Mouse (Mus musculus) midbrain, embryonic 10.5 days (tissue): ENCODE measurements around the gene Supt6. TPM values are rescaled to one million over a fixed set of nuclear protein-coding genes. Genes with fewer than 3 reads are reported as not detected.

ENCODE experiments used
- DNase-seq: peaks from one replicate; pipeline ENCODE4 v3.0.0-alpha.2; 2017; ENCODE audit warnings: low spot score
- H3K27ac ChIP-seq: fragments of 300-500 bp; sonication (generic); replicated peaks from 2 replicates; pipeline ENCODE4 v1.5.1; 2016; ENCODE audit warnings: mild to moderate bottlenecking
- H3K27me3 ChIP-seq: fragments of 300-500 bp; sonication (generic); 2 replicates; pipeline ENCODE4 v1.6.1; 2016; ENCODE audit warnings: low read depth, mild to moderate bottlenecking; ENCODE audit not compliant: poor library complexity, severe bottlenecking
- H3K36me3 ChIP-seq: fragments of 300-500 bp; sonication (generic); 2 replicates; pipeline ENCODE4 v1.6.1; 2016; ENCODE audit warnings: mild to moderate bottlenecking, moderate library complexity
- H3K4me1 ChIP-seq: fragments of 300-500 bp; sonication (generic); 2 replicates; pipeline ENCODE4 v1.6.1; 2016
- H3K4me3 ChIP-seq: fragments of 300-500 bp; sonication (generic); 2 replicates; pipeline ENCODE4 v1.5.1; 2016; ENCODE audit warnings: mild to moderate bottlenecking, moderate library complexity
- H3K9me3 ChIP-seq: fragments of 300-500 bp; sonication (generic); replicated peaks from 2 replicates; pipeline ENCODE4 v1.6.1; 2016; ENCODE audit warnings: mild to moderate bottlenecking
- WGBS: fragments of 180-500 bp; shearing (Covaris S2); methylation state at CpG from one replicate; pipeline ENCODE4 v1.1.7; 2016; 5-methylcytosine and 5-hydroxymethylcytosine counted together
- microRNA-seq: library from miRNA; unstranded; fragments of <30 nt; microRNA quantifications from one replicate; pipeline ENCODE4, GENCODE M21; 2017
- polyA plus RNA-seq: library from polyadenylated mRNA; unstranded; fragments of >200 nt; fragmentation: Nextera tagmentation; extraction: Ambion mirVana; gene quantifications from 2 replicates; pipeline ENCODE4 v1.2.1, GENCODE M21; 2016

Supt6 gene
- polyA plus RNA-seq, 1 experiment from 2014 or later = 31.9 TPM

DNA sequence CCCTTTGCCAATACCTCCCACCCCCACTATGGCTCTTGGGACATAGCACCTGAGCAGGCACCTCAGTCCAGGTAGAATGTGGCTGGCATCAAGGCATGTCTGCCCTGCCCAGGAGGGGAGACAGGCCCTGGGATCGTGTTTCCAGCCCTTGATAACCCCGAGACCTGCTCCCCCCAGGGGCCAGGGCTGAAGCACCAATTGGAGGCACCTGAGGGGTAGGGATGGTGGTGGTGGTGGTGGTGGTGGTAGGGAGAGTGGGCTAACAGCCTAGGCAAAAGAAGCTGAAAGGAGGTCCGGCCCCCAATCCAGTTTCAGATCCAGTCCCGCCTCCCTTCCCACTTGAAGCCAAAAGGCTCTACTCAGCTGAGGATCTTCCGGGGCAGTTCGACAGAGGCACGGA lies 86.2 kb downstream of the Supt6 start:
- H3K27me3 ChIP-seq = no peaks in the 10 kb centered on the region
- H3K4me3 ChIP-seq = no peak overlapping the region
- H3K4me1 ChIP-seq = peaks cover 36% of the 10 kb centered on the region
- no peaks in the 10 kb centered on the region for H3K9me3 ChIP-seq
- H3K27ac ChIP-seq = no peak overlapping the region
- DNase-seq = no peak
- peaks cover 91% of the 10 kb centered on the region for H3K36me3 ChIP-seq
- 81% methylated on average over 7 of the region's 7 CpGs for WGBS

GRCm38 (mm10) chr11:78159096-78159495 lies 86.7 kb downstream of the Supt6 start:
- Histone ChIP-seq H3K27me3 (no peaks in the 10 kb centered on the region), H3K9me3 (no peaks in the 10 kb centered on the region), H3K36me3 (peaks cover 96% of the 10 kb centered on the region), H3K27ac (no peak overlapping the region), H3K4me3 (0 out of 2 replicates have a peak overlapping the region, but pooled peaks have one; percentile 20), H3K4me1 (peaks cover 31% of the 10 kb centered on the region)
- WGBS = 30% methylated on average over 2 of the region's 2 CpGs
- DNase-seq = peak; percentile 79

Small RNAs within 50 kb of the gene (microRNA-seq; reads per million reads assigned to microRNA genes)
- not detected for gene Mir7653

Other genes starting within 250 kb of the Supt6 start
- gene Dhrs13, start 213.7 kb downstream of the Supt6 start, polyA plus RNA-seq = 16.7 and 17.7 TPM in 2 replicates
- 75.7 and 76.4 TPM in 2 replicates for gene Flot2, start 208.1 kb downstream of the Supt6 start, polyA plus RNA-seq
- gene Eral1, start 165.6 kb downstream of the Supt6 start, polyA plus RNA-seq = 39.3 and 39.7 TPM in 2 replicates
- 27.6 and 32.8 TPM in 2 replicates for gene Fam222b, start 151.3 kb downstream of the Supt6 start, polyA plus RNA-seq
- gene Traf4, start 80.4 kb downstream of the Supt6 start, polyA plus RNA-seq = 96.3 and 109 TPM in 2 replicates
- gene Nek8, start 69.3 kb downstream of the Supt6 start, polyA plus RNA-seq = 10.7 and 11.1 TPM in 2 replicates
- gene Tlcd1, start 69.3 kb downstream of the Supt6 start, polyA plus RNA-seq = 8.8 and 11.1 TPM in 2 replicates
- gene Rpl23a, start 62.4 kb downstream of the Supt6 start, polyA plus RNA-seq = 953 and 1,066 TPM in 2 replicates
- gene Rab34, start 57.6 kb downstream of the Supt6 start, polyA plus RNA-seq = 75.0 and 83.8 TPM in 2 replicates
- gene Proca1, start 52.6 kb downstream of the Supt6 start, polyA plus RNA-seq = 0.96 and 1.6 TPM in 2 replicates
- 51.0 and 52.9 TPM in 2 replicates for gene Sdf2, start 241 bp downstream of the Supt6 start, polyA plus RNA-seq
- 62.8 and 69.7 TPM in 2 replicates for gene 2610507B11Rik, start 15.8 kb upstream of the Supt6 start, polyA plus RNA-seq
- gene BC030499, start 44.9 kb upstream of the Supt6 start, polyA plus RNA-seq = 0.34 and 0.43 TPM in 2 replicates
- 63.4 and 64.2 TPM in 2 replicates for gene Spag5, start 55.5 kb upstream of the Supt6 start, polyA plus RNA-seq
- 1.5 and 1.6 TPM in 2 replicates for gene Aldoc, start 77.0 kb upstream of the Supt6 start, polyA plus RNA-seq
- 74.0 and 78.5 TPM in 2 replicates for gene Pigs, start 82.4 kb upstream of the Supt6 start, polyA plus RNA-seq
- 57.7 and 61.7 TPM in 2 replicates for gene Unc119, start 97.5 kb upstream of the Supt6 start, polyA plus RNA-seq
- gene Foxn1, start 140.6 kb upstream of the Supt6 start, polyA plus RNA-seq = not detected in 2 replicates
- not detected in 2 replicates for gene Slc13a2, start 176.2 kb upstream of the Supt6 start, polyA plus RNA-seq
- gene Slc46a1, start 219.7 kb upstream of the Supt6 start, polyA plus RNA-seq = 23.2 and 27.1 TPM in 2 replicates